Mouse (Mus musculus) neutrophil, adult 5-6 weeks (primary cell): ENCODE results near the gene Olfr1123. TPM values are rescaled to one million over a fixed set of nuclear protein-coding genes. Genes with fewer than 3 reads are reported as not detected.
"Not testable (repeated sequence)": the region's sequence is repeated elsewhere in the genome, so short reads cannot be mapped to it uniquely, and the experiment has no call there.

Experiments used
- ATAC-seq: fragments of 151-379, 151-347 bp; 2 replicates; pipeline ENCODE4 v1.8.0; 2017; ENCODE audit warnings: mild to moderate bottlenecking, moderate TSS enrichment; ENCODE audit not compliant: insufficient number of reproducible peaks, poor library complexity, low FRiP score, severe bottlenecking; ENCODE audit errors: extremely low read depth
- total RNA-seq: library from RNA; stranded (forward); fragments of 200-1000 nt; gene quantifications from 2 replicates; pipeline ENCODE4 v1.2.3, GENCODE M21; 2017

The Olfr1123 gene
- total RNA-seq, result not detected in 2 replicates

GRCm38 (mm10) chr2:87416335-87416734 is at the start of gene Olfr1123:
Gene Olfr1123, plus strand, starts transcription at chr2:87416635.
- no peak for ATAC-seq

GRCm38 (mm10) chr2:87369595-87369994 is 46.8 kb upstream of the Olfr1123 start, which contains the start of gene Olfr1121:
Gene Olfr1121, plus strand, starts transcription at chr2:87369895.
- ATAC-seq, result no peak

- ATAC-seq, result no peak
Measured at GRCm38 (mm10) chr2:87371726-87372125, 44.7 kb upstream of the Olfr1123 start.

GRCm38 (mm10) chr2:87383935-87384334 is 32.5 kb upstream of the Olfr1123 start:
- no peak for ATAC-seq

GRCm38 (mm10) chr2:87385549-87385948 is 30.9 kb upstream of the Olfr1123 start, which contains the start of gene Olfr1122:
Gene Olfr1122, plus strand, starts transcription at chr2:87385849.
- no peak for ATAC-seq

GRCm38 (mm10) chr2:87393605-87394004 is 22.8 kb upstream of the Olfr1123 start:
- ATAC-seq, result not testable (repeated sequence)

- not testable (repeated sequence) for ATAC-seq
Measured at GRCm38 (mm10) chr2:87394686-87395085, 21.7 kb upstream of the Olfr1123 start.

- no peak for ATAC-seq
Measured at GRCm38 (mm10) chr2:87429975-87430374, 13.5 kb downstream of the Olfr1123 start, which contains the start of gene Olfr1124. Gene Olfr1124, plus strand, starts transcription at chr2:87430275.

GRCm38 (mm10) chr2:87437731-87438130 is 21.3 kb downstream of the Olfr1123 start:
- no peak for ATAC-seq

GRCm38 (mm10) chr2:87453662-87454061 is 37.2 kb downstream of the Olfr1123 start, which contains the start of gene Olfr1126:
Gene Olfr1126, plus strand, starts transcription at chr2:87453962.
- ATAC-seq, result no peak

- no peak for ATAC-seq
Measured at GRCm38 (mm10) chr2:87461769-87462168, 45.3 kb downstream of the Olfr1123 start.

Other genes with a start within 250 kb of the Olfr1123 start
- not detected in 2 replicates for gene Olfr1112, start 228.8 kb upstream of the Olfr1123 start, total RNA-seq
- not detected in 2 replicates for gene Olfr1113, start 207.7 kb upstream of the Olfr1123 start, total RNA-seq
- gene Olfr1115, start 168.6 kb upstream of the Olfr1123 start, total RNA-seq, result not detected in 2 replicates
- 0.12 and 0.25 TPM in 2 replicates for gene Olfr1116, start 149.1 kb upstream of the Olfr1123 start, total RNA-seq
- 0.49 TPM in 1 of 2 replicates, not detected in the other for gene Olfr1118, start 109.1 kb upstream of the Olfr1123 start, total RNA-seq
- not detected in 2 replicates for gene Olfr1120, start 61.8 kb upstream of the Olfr1123 start, total RNA-seq
- not detected in 2 replicates for gene Olfr1121, start 46.7 kb upstream of the Olfr1123 start, total RNA-seq
- not detected in 2 replicates for gene Olfr1122, start 30.8 kb upstream of the Olfr1123 start, total RNA-seq
- not detected in 2 replicates for gene Olfr1124, start 13.6 kb downstream of the Olfr1123 start, total RNA-seq
- gene Olfr1126, start 37.3 kb downstream of the Olfr1123 start, total RNA-seq, result not detected in 2 replicates
- not detected in 2 replicates for gene Pramel7, start 80.5 kb downstream of the Olfr1123 start, total RNA-seq
- gene Pramel6, start 89.9 kb downstream of the Olfr1123 start, total RNA-seq, result not detected in 2 replicates
- gene Olfr153, start 115.2 kb downstream of the Olfr1123 start, total RNA-seq, result not detected in 2 replicates
- not detected in 2 replicates for gene Olfr1128, start 128.9 kb downstream of the Olfr1123 start, total RNA-seq
- gene Olfr1129, start 157.3 kb downstream of the Olfr1123 start, total RNA-seq, result not detected in 2 replicates
- gene Olfr1130, start 189.6 kb downstream of the Olfr1123 start, total RNA-seq, result not detected in 2 replicates
- 0.49 TPM in 1 of 2 replicates, not detected in the other for gene Olfr1131, start 210.5 kb downstream of the Olfr1123 start, total RNA-seq
- gene Olfr1132, start 220.9 kb downstream of the Olfr1123 start, total RNA-seq, result 0.12 TPM in 1 of 2 replicates, not detected in the other
- not detected in 2 replicates for gene Olfr1133, start 230.7 kb downstream of the Olfr1123 start, total RNA-seq
- gene Olfr1134, start 241.8 kb downstream of the Olfr1123 start, total RNA-seq, result not detected in 2 replicates